Mouse (Mus musculus): ENCODE measurements at regions not wholly inside any gene's neighbourhood (a gene's known extent, or its start where the extent isn't known, plus 50 kb on each side); places are given as distances from the start of the nearest gene placed in this dataset.

DNA sequence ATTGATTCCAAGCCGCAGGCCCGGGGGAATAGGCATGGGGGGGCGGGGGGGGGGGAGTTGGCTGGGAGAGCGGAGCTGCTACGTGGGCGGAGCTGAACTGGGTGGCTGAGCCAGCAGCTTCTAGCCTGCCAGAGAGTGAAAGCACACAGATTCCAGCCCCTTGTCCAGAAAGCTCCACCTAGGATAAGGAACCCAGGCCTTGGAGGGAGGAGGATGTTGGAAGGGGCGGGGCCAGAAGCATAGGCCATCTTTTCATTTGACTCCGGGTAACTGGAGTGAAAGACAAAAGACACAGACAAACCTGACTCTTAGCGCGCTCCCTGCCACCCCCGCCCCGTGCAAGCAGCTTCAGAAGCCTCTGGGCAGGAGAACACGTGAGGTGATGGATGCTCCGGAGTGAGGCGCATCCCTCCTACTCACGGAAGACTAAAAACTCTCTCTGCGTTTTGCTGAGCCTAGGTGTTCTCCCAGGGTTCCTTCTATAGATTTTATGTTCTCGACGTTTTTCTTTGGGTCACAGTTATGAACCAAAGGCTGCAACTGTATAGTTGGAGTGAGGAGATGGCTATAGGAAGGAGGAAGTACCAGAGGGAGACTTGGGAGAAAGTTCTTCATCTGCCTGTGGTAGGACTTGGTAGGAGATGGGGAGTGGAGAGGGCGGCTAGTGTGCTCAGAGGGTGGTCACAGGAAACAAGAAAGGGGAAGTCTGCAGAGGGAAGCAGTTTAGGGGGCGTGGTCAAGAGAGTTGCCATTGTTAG is 84.8 kb upstream of the Mafb start:
- peak; percentile 92 for ATAC-seq
- Histone ChIP-seq H3K36me3 (ENCODE audit: control insufficient read depth, insufficient read depth, low read length) (no peaks in the 10 kb centered on the region), H3K4me2 (ENCODE audit: low read length) (peak overlapping the region; percentile 60), H3K9me3 (replicated peaks; ENCODE audit: control insufficient read depth, low read length, poor library complexity, severe bottlenecking) (no peaks in the 10 kb centered on the region), H3K4me3 (ENCODE audit: low read depth, low read length) (peak overlapping the region; percentile 41), H3K9ac (ENCODE audit: low read depth, low read length) (peak overlapping the region; percentile 22), H3K4me1 (ENCODE audit: control insufficient read depth, insufficient read depth, low read length) (peaks cover 10% of the 10 kb centered on the region), H3K27ac (ENCODE audit: low read length) (peak overlapping the region; percentile 30; the same call in 1 of the 2 replicates), H3K27me3 (ENCODE audit: control insufficient read depth, insufficient read depth, low read depth, low read length) (no peaks in the 10 kb centered on the region)
- WGBS = 2% methylated on average over 21 of the region's 21 CpGs

DNA sequence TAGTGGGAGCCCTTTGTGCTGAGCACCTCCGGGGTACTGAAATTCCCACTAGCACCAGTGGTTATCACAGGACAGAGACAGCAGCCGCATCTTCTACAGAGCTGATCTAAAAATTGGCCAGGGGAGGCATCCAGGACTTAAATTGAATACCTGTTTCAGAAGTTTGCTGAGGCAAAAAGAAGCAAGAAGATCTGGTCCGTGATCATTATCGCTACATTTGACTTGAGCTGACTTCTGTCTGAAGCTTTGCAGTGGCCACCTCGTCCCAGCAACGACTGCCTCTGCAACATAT is 85.3 kb upstream of the Mafb start:
- 0 out of 2 replicates have a peak overlapping the region, but pooled peaks have one; percentile 22 for H3K9ac ChIP-seq (ENCODE audit: low read depth, low read length)
- no peaks in the 10 kb centered on the region for H3K9me3 ChIP-seq (replicated peaks; ENCODE audit: control insufficient read depth, low read length, poor library complexity, severe bottlenecking)
- H3K4me3 ChIP-seq (ENCODE audit: low read depth, low read length) = peak overlapping the region; percentile 41

DNA sequence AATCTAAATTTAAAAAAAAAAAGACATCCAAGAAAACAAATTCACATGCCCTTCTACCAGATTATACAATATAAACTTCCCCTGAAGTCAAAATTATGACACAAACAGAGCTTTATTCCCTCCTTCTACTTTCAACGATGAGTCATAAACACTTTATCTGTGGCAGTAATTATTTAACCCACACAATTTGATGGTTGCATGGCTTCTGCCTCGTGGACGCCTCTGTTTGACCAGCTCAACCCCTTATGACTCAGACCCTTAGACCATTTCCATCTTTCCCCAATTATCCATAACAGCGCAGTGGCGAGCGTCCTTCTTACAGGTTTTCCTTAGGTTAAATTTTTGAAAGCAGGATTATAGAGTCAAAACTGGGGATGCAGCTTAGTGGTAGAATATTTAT is 85.9 kb upstream of the Mafb start:
- ATAC-seq = no peak
- Histone ChIP-seq H3K9me3 (replicated peaks; ENCODE audit: control insufficient read depth, low read length, poor library complexity, severe bottlenecking) (no peaks in the 10 kb centered on the region), H3K27ac (ENCODE audit: low read length) (no peak overlapping the region), H3K9ac (ENCODE audit: low read depth, low read length) (no peak overlapping the region), H3K27me3 (ENCODE audit: control insufficient read depth, insufficient read depth, low read depth, low read length) (no peaks in the 10 kb centered on the region), H3K36me3 (ENCODE audit: control insufficient read depth, insufficient read depth, low read length) (no peaks in the 10 kb centered on the region), H3K4me3 (ENCODE audit: low read depth, low read length) (no peak overlapping the region), H3K4me2 (ENCODE audit: low read length) (no peak overlapping the region), H3K4me1 (ENCODE audit: control insufficient read depth, insufficient read depth, low read length) (peaks cover 10% of the 10 kb centered on the region)
- WGBS = 94% methylated on average over 6 of the region's 6 CpGs

More for the DNA sequence above, 85.3 kb upstream of the Mafb start:
- peaks cover 10% of the 10 kb centered on the region for H3K4me1 ChIP-seq (ENCODE audit: control insufficient read depth, insufficient read depth, low read length)
- no peak overlapping the region for H3K27ac ChIP-seq (ENCODE audit: low read length)
- peak overlapping the region; percentile 60 for H3K4me2 ChIP-seq (ENCODE audit: low read length)
- WGBS = 6% methylated on average over 6 of the region's 6 CpGs
- ATAC-seq = no peak
- H3K27me3 ChIP-seq (ENCODE audit: control insufficient read depth, insufficient read depth, low read depth, low read length) = no peaks in the 10 kb centered on the region
- H3K36me3 ChIP-seq (ENCODE audit: control insufficient read depth, insufficient read depth, low read length) = no peaks in the 10 kb centered on the region

DNA sequence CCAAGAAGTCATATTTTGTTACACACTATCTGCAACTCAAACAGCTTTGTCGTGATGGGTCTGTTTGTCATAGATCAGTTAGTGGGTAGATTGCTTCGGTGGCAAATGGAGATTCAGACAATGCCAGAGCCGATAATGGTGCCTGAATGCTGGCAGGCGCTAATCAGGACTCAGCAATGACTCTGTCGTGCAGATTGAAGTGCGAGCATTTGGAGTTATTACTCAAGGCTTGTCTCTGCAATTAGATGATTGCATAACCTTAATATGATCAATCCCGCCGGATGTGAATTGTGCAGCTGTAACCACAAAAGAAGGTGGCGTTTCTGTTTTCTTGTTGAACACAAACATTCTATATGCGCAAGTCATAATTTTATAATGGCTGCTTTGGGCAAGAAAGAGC is 88.8 kb upstream of the Mafb start:
- no peaks in the 10 kb centered on the region for H3K27me3 ChIP-seq (ENCODE audit: control insufficient read depth, insufficient read depth, low read depth, low read length)
- no peaks in the 10 kb centered on the region for H3K36me3 ChIP-seq (ENCODE audit: control insufficient read depth, insufficient read depth, low read length)
- H3K9me3 ChIP-seq (replicated peaks; ENCODE audit: control insufficient read depth, low read length, poor library complexity, severe bottlenecking) = no peaks in the 10 kb centered on the region
- H3K4me2 ChIP-seq (ENCODE audit: low read length) = no peak overlapping the region
- ATAC-seq = no peak
- H3K4me1 ChIP-seq (ENCODE audit: control insufficient read depth, insufficient read depth, low read length) = peaks cover 10% of the 10 kb centered on the region
- H3K27ac ChIP-seq (ENCODE audit: low read length) = no peak overlapping the region
- 72% methylated on average over 10 of the region's 10 CpGs for WGBS
- H3K9ac ChIP-seq (ENCODE audit: low read depth, low read length) = no peak overlapping the region
- H3K4me3 ChIP-seq (ENCODE audit: low read depth, low read length) = no peak overlapping the region

DNA sequence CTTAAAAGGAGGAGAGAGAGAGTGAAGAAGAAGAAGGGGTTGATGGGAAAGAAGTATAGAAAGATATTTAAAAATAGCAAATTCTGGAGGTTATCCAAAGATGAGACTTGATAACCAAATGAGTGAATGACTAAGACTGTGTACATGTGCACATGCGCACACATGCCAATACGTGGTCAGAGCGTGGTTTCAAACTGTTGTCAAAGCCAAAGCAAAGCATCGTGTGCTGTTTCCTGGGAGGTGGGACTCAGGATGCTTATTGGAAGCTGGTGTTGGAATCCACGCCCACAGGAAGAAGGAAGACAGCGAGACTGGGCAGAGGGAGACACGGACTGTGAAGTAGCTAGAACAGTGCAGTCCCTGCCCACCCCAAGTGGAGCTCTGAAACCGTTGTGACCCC is 89.8 kb upstream of the Mafb start:
- H3K4me1 ChIP-seq (ENCODE audit: control insufficient read depth, insufficient read depth, low read length) = peaks cover 7% of the 10 kb centered on the region
- H3K4me2 ChIP-seq (ENCODE audit: low read length) = no peak overlapping the region
- H3K36me3 ChIP-seq (ENCODE audit: control insufficient read depth, insufficient read depth, low read length) = no peaks in the 10 kb centered on the region
- H3K4me3 ChIP-seq (ENCODE audit: low read depth, low read length) = no peak overlapping the region
- no peak overlapping the region for H3K9ac ChIP-seq (ENCODE audit: low read depth, low read length)
- no peaks in the 10 kb centered on the region for H3K27me3 ChIP-seq (ENCODE audit: control insufficient read depth, insufficient read depth, low read depth, low read length)
- no peak overlapping the region for H3K27ac ChIP-seq (ENCODE audit: low read length)
- H3K9me3 ChIP-seq (replicated peaks; ENCODE audit: control insufficient read depth, low read length, poor library complexity, severe bottlenecking) = no peaks in the 10 kb centered on the region
- no peak for ATAC-seq
- 88% methylated on average over 8 of the region's 8 CpGs for WGBS

DNA sequence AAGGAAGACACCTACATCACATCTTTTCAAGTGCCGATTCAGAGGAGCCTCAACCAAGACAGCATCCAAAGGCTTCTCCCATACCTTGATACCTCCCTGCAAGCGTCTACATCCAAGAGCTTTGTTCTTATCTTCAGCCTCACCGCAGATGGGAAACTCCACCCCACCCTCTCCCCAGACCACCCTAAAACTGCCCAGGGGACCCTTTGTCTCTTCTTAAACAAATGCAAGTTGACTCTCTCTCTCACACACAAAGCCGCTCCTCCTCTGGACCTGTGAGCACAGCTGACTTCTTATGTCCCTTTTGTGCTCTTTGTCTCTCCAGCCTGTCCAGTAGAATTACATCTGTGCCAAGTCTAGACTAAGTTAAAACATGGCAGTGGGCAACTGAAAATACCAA is 104.7 kb upstream of the Mafb start:
- H3K4me1 ChIP-seq (ENCODE audit: control insufficient read depth, insufficient read depth, low read length) = peaks cover 9% of the 10 kb centered on the region; the same call in 1 of the 2 replicates

DNA sequence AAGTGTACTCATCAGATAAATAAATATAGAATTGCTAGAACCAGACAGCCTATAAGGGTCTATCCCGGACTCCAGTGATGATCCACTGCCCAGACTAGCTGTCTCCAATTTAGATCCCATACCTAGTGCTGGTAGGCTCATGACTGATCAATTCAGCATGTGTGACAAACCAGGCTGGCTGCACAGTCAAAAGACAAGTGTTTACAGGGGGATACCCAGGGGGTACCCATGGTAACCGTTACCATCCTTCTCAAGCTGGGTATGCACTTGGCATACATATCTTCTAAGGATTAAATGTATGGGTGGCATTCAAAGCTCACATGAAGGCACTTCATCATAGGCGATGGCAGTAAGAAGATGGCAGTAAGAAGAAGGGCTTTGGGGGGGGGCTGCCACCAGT is 109.3 kb upstream of the Mafb start:
- H3K36me3 ChIP-seq (ENCODE audit: control insufficient read depth, insufficient read depth, low read length) = no peaks in the 10 kb centered on the region
- no peak overlapping the region for H3K4me3 ChIP-seq (ENCODE audit: low read depth, low read length)
- H3K9me3 ChIP-seq (replicated peaks; ENCODE audit: control insufficient read depth, low read length, poor library complexity, severe bottlenecking) = no peaks in the 10 kb centered on the region
- H3K4me1 ChIP-seq (ENCODE audit: control insufficient read depth, insufficient read depth, low read length) = peaks cover 9% of the 10 kb centered on the region; the same call in 1 of the 2 replicates
- no peaks in the 10 kb centered on the region for H3K27me3 ChIP-seq (ENCODE audit: control insufficient read depth, insufficient read depth, low read depth, low read length)
- WGBS = 80% methylated on average over 3 of the region's 3 CpGs
- no peak for ATAC-seq
- H3K27ac ChIP-seq (ENCODE audit: low read length) = no peak overlapping the region
- H3K9ac ChIP-seq (ENCODE audit: low read depth, low read length) = no peak overlapping the region
- H3K4me2 ChIP-seq (ENCODE audit: low read length) = no peak overlapping the region

More for the DNA sequence above, 104.7 kb upstream of the Mafb start:
- Histone ChIP-seq H3K4me3 (ENCODE audit: low read depth, low read length) (no peak overlapping the region), H3K9me3 (replicated peaks; ENCODE audit: control insufficient read depth, low read length, poor library complexity, severe bottlenecking) (no peaks in the 10 kb centered on the region), H3K27ac (ENCODE audit: low read length) (no peak overlapping the region), H3K9ac (ENCODE audit: low read depth, low read length) (no peak overlapping the region), H3K4me2 (ENCODE audit: low read length) (no peak overlapping the region), H3K27me3 (ENCODE audit: control insufficient read depth, insufficient read depth, low read depth, low read length) (no peaks in the 10 kb centered on the region), H3K36me3 (ENCODE audit: control insufficient read depth, insufficient read depth, low read length) (no peaks in the 10 kb centered on the region)
- 49% methylated on average over 4 of the region's 4 CpGs for WGBS
- ATAC-seq = no peak

DNA sequence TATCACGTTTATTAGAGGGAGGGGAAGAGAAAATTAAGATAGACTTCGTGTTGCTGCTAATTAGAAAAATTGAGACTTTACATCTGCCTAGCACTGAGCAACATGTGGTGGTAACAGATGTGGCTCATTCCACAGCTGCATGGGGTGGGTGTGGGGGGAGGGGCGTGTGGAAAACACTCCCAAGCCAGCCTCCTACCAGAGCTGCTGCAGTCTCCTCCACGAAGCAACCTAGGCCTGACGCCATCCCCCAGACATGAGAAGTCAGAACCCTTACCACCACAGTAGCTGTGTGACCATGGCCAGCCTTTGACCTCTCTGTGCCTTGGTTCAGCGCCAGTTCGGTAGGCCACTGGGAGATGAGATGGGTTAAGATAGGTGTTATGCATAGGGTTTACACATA is 112.4 kb upstream of the Mafb start:
- Histone ChIP-seq H3K4me1 (ENCODE audit: control insufficient read depth, insufficient read depth, low read length) (no peaks in the 10 kb centered on the region), H3K27me3 (ENCODE audit: control insufficient read depth, insufficient read depth, low read depth, low read length) (no peaks in the 10 kb centered on the region), H3K27ac (ENCODE audit: low read length) (no peak overlapping the region), H3K36me3 (ENCODE audit: control insufficient read depth, insufficient read depth, low read length) (no peaks in the 10 kb centered on the region), H3K9me3 (replicated peaks; ENCODE audit: control insufficient read depth, low read length, poor library complexity, severe bottlenecking) (no peaks in the 10 kb centered on the region), H3K4me2 (ENCODE audit: low read length) (no peak overlapping the region), H3K9ac (ENCODE audit: low read depth, low read length) (no peak overlapping the region), H3K4me3 (ENCODE audit: low read depth, low read length) (no peak overlapping the region)
- ATAC-seq = no peak
- WGBS = 71% methylated on average over 7 of the region's 7 CpGs

DNA sequence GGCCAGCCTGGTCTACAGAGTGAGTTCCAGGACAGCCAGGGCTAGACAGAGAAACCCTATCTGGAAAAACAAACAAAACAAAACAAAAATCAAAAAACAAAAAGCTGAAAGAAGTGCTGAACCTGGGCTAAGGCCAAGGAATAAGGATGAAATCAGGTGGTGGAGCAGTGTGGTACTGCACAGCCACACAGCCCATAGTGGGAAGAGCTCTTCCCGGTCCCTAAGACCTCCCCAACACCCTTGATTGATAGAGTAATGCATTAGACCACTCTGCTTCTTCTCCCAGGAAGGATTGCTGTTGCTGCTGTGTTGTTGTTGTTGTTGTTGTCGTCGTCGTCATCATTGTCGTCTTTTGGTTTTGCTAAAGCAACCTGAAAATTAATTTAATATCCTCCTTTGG is 118.2 kb upstream of the Mafb start:
- no peak overlapping the region for H3K4me2 ChIP-seq (ENCODE audit: low read length)
- no peak overlapping the region for H3K9ac ChIP-seq (ENCODE audit: low read depth, low read length)
- no peak overlapping the region for H3K27ac ChIP-seq (ENCODE audit: low read length)
- H3K4me1 ChIP-seq (ENCODE audit: control insufficient read depth, insufficient read depth, low read length) = no peaks in the 10 kb centered on the region
- ATAC-seq = no peak
- H3K9me3 ChIP-seq (replicated peaks; ENCODE audit: control insufficient read depth, low read length, poor library complexity, severe bottlenecking) = no peaks in the 10 kb centered on the region
- H3K4me3 ChIP-seq (ENCODE audit: low read depth, low read length) = no peak overlapping the region
- H3K27me3 ChIP-seq (ENCODE audit: control insufficient read depth, insufficient read depth, low read depth, low read length) = no peaks in the 10 kb centered on the region
- 82% methylated on average over 5 of the region's 5 CpGs for WGBS
- H3K36me3 ChIP-seq (ENCODE audit: control insufficient read depth, insufficient read depth, low read length) = no peaks in the 10 kb centered on the region
